10 mouse cellular contexts compared by ENCODE assay signal in genomic region chr12:73692321-73692720, GRCm38 (mm10).
DNase-seq lines count a peak whose midpoint lies in the region; ATAC-seq and TF ChIP-seq lines count a peak whose summit lies in the region.
"Had no signal": no experiment of that assay in that cellular context is flagged by ENCODE, and none has a peak within 500 bp of the region (broad histone marks: within the 10 kb centered on the region; RNA-seq: fewer than 3 reads in every experiment).

No protein-coding gene starts in this region.

- TF ChIP-seq EP300 in stomach, postnatal 0 days (optimal IDR thresholded peaks at IDR 0.05) = no peak

- H3K9ac ChIP-seq in intestine, postnatal 0 days (ENCODE audit: low read depth, low read length) = no peak overlapping the region
- no peak overlapping the region for H3K9ac ChIP-seq in intestine, embryonic 15.5 days
- H3K9ac ChIP-seq in midbrain, embryonic 14.5 days (replicated peaks; ENCODE audit: low read length) = no peak overlapping the region
- H3K9ac ChIP-seq in midbrain, embryonic 16.5 days (ENCODE audit: low read depth, low read length) = no peak overlapping the region
- no peak overlapping the region for H3K9ac ChIP-seq in stomach, postnatal 0 days (ENCODE audit: low read length)
- H3K9ac ChIP-seq: heart, embryonic 13.5 days had no signal

- peaks cover 2% of the 10 kb centered on the region; the same call in 1 of the 2 replicates for H3K4me1 ChIP-seq in intestine, postnatal 0 days (replicated peaks; ENCODE audit: control insufficient read depth, insufficient read depth, low read length)
- H3K4me1 ChIP-seq in intestine, embryonic 15.5 days (replicated peaks) = peaks cover 10% of the 10 kb centered on the region
- H3K4me1 ChIP-seq in midbrain, embryonic 14.5 days (ENCODE audit: control insufficient read depth, insufficient read depth, low read length) = no peaks in the 10 kb centered on the region
- peaks cover 2% of the 10 kb centered on the region; the same call in 1 of the 2 replicates for H3K4me1 ChIP-seq in midbrain, embryonic 16.5 days (ENCODE audit: control insufficient read depth, insufficient read depth, low read length)
- H3K4me1 ChIP-seq in stomach, postnatal 0 days (replicated peaks; ENCODE audit: control insufficient read depth, insufficient read depth) = no peaks in the 10 kb centered on the region; the same call in 1 of the 2 replicates

- WGBS in intestine, postnatal 0 days = 12% methylated on average over 4 of the region's 4 CpGs
- WGBS in intestine, embryonic 15.5 days = 7% methylated on average over 4 of the region's 4 CpGs
- WGBS in midbrain, embryonic 14.5 days = 32% methylated on average over 4 of the region's 4 CpGs
- 18% methylated on average over 4 of the region's 4 CpGs for WGBS in midbrain, embryonic 16.5 days
- 12% methylated on average over 4 of the region's 4 CpGs for WGBS in stomach, postnatal 0 days

- no peaks in the 10 kb centered on the region for H3K27me3 ChIP-seq in intestine, postnatal 0 days (replicated peaks; ENCODE audit: control insufficient read depth, insufficient read depth, low read length)
- H3K27me3 ChIP-seq in intestine, embryonic 15.5 days (replicated peaks) = no peaks in the 10 kb centered on the region
- no peaks in the 10 kb centered on the region for H3K27me3 ChIP-seq in midbrain, embryonic 14.5 days (ENCODE audit: control insufficient read depth, insufficient read depth, low read length)
- H3K27me3 ChIP-seq in midbrain, embryonic 16.5 days (ENCODE audit: control insufficient read depth, insufficient read depth, low read depth, low read length) = no peaks in the 10 kb centered on the region
- H3K27me3 ChIP-seq in stomach, postnatal 0 days (ENCODE audit: control insufficient read depth, insufficient read depth, low read length) = no peaks in the 10 kb centered on the region
- H3K27me3 ChIP-seq: heart, embryonic 13.5 days had no signal

- H3K4me2 ChIP-seq in intestine, postnatal 0 days (replicated peaks; ENCODE audit: low read depth) = no peak overlapping the region
- H3K4me2 ChIP-seq in intestine, embryonic 15.5 days (replicated peaks) = no peak overlapping the region
- H3K4me2 ChIP-seq in midbrain, embryonic 14.5 days (ENCODE audit: low read length) = no peak overlapping the region
- H3K4me2 ChIP-seq in midbrain, embryonic 16.5 days (ENCODE audit: low read length) = no peak overlapping the region
- no peak overlapping the region for H3K4me2 ChIP-seq in stomach, postnatal 0 days (replicated peaks; ENCODE audit: low read depth)
- H3K4me2 ChIP-seq: heart, embryonic 13.5 days had no signal

- no peak overlapping the region for H3K27ac ChIP-seq in intestine, postnatal 0 days (ENCODE audit: low read depth, low read length)
- H3K27ac ChIP-seq in intestine, embryonic 15.5 days = no peak overlapping the region
- H3K27ac ChIP-seq in midbrain, embryonic 14.5 days (replicated peaks; ENCODE audit: low read depth, low read length) = no peak overlapping the region
- no peak overlapping the region for H3K27ac ChIP-seq in midbrain, embryonic 16.5 days (ENCODE audit: low read length)
- no peak overlapping the region for H3K27ac ChIP-seq in stomach, postnatal 0 days (replicated peaks)
- H3K27ac ChIP-seq: heart, embryonic 13.5 days had no signal

- DNase-seq in midbrain, embryonic 14.5 days = peak; percentile 45
- peak; percentile 81 for DNase-seq in T-cell, adult 2 months (ENCODE audit: low spot score)
- no peak for DNase-seq in stomach, postnatal 0 days (ENCODE audit: low spot score)
- DNase-seq in urinary bladder, postnatal 14 days (ENCODE audit: low spot score) = no peak
- DNase-seq in heart, adult 11 months = no peak
- DNase-seq: embryo, embryonic 11 days had no signal

- no peaks in the 10 kb centered on the region for H3K36me3 ChIP-seq in intestine, postnatal 0 days (ENCODE audit: control insufficient read depth, insufficient read depth)
- no peaks in the 10 kb centered on the region for H3K36me3 ChIP-seq in intestine, embryonic 15.5 days
- no peaks in the 10 kb centered on the region for H3K36me3 ChIP-seq in midbrain, embryonic 14.5 days (ENCODE audit: control insufficient read depth, insufficient read depth, low read length)
- H3K36me3 ChIP-seq in midbrain, embryonic 16.5 days (ENCODE audit: control insufficient read depth, insufficient read depth, low read length) = no peaks in the 10 kb centered on the region
- H3K36me3 ChIP-seq in stomach, postnatal 0 days (ENCODE audit: control insufficient read depth, insufficient read depth, low read length) = no peaks in the 10 kb centered on the region
- H3K36me3 ChIP-seq: heart, embryonic 13.5 days had no signal

- no peak overlapping the region for H3K4me3 ChIP-seq in intestine, postnatal 0 days (ENCODE audit: low read depth, low read length)
- H3K4me3 ChIP-seq in intestine, embryonic 15.5 days (replicated peaks) = no peak overlapping the region
- H3K4me3 ChIP-seq in midbrain, embryonic 14.5 days (replicated peaks; ENCODE audit: low read depth, low read length) = no peak overlapping the region
- no peak overlapping the region for H3K4me3 ChIP-seq in midbrain, embryonic 16.5 days (ENCODE audit: low read depth, low read length)
- no peak overlapping the region for H3K4me3 ChIP-seq in stomach, postnatal 0 days (ENCODE audit: low read depth, low read length)
- H3K4me3 ChIP-seq: heart, embryonic 13.5 days had no signal

- H3K9me3 ChIP-seq in intestine, postnatal 0 days (ENCODE audit: control insufficient read depth) = no peaks in the 10 kb centered on the region
- H3K9me3 ChIP-seq in intestine, embryonic 15.5 days = no peaks in the 10 kb centered on the region
- H3K9me3 ChIP-seq in midbrain, embryonic 14.5 days (ENCODE audit: control insufficient read depth, low read length) = no peaks in the 10 kb centered on the region
- H3K9me3 ChIP-seq in midbrain, embryonic 16.5 days (replicated peaks; ENCODE audit: control insufficient read depth, low read length, poor library complexity, severe bottlenecking) = no peaks in the 10 kb centered on the region
- no peaks in the 10 kb centered on the region for H3K9me3 ChIP-seq in stomach, postnatal 0 days (ENCODE audit: control insufficient read depth, low read length)
- H3K9me3 ChIP-seq: heart, embryonic 13.5 days had no signal

- no peak for ATAC-seq in intestine, postnatal 0 days
- no peak for ATAC-seq in intestine, embryonic 15.5 days
- ATAC-seq in midbrain, embryonic 14.5 days (ENCODE audit: low FRiP score, low TSS enrichment) = no peak
- no peak for ATAC-seq in midbrain, embryonic 16.5 days
- ATAC-seq in stomach, postnatal 0 days (ENCODE audit: low FRiP score, low TSS enrichment) = no peak

- peak; percentile 44 for TF ChIP-seq CTCF in intestine, postnatal 0 days (IDR thresholded peaks at IDR 0.05; ENCODE audit: low read depth)
- peak; percentile 51 for TF ChIP-seq CTCF in stomach, postnatal 0 days (IDR thresholded peaks at IDR 0.05; ENCODE audit: low read depth)

Comparison
In these comparisons a context has a peak if more than half of its experiments do, and no peak if none do; other contexts are left out.
1. DNase-seq: peak in midbrain, embryonic 14.5 days (single experiment) and T-cell, adult 2 months (single experiment); none in stomach, postnatal 0 days (single experiment), urinary bladder, postnatal 14 days (single experiment) and heart, adult 11 months (single experiment).